Mouse (Mus musculus) hindlimb bud, embryonic 11.5 days (tissue): Measurements from ENCODE around the gene Plgrkt.
"Not testable (repeated sequence)": the region's sequence is repeated elsewhere in the genome, so short reads cannot be mapped to it uniquely, and the experiment has no call there.

Experiments used
- DNase-seq: peaks from one replicate; pipeline ENCODE4 v3.0.0-alpha.2; 2012; ENCODE audit warnings: low read depth, low spot score; ENCODE audit errors: extremely low spot score

The Plgrkt gene

GRCm38 (mm10) chr19:29366969-29367622 lies at the start of gene Plgrkt, which contains the start of gene Cd274:
Plgrkt (minus strand) TSS chr19:29367390.
Cd274 (plus strand) TSS chr19:29367455.
- DNase-seq: no peak

GRCm38 (mm10) chr19:29416393-29416902 lies 49.3 kb upstream of the Plgrkt start:
- DNase-seq: no peak

- DNase-seq: not testable (repeated sequence)
Observed at GRCm38 (mm10) chr19:29414917-29415316, 47.7 kb upstream of the Plgrkt start.

GRCm38 (mm10) chr19:29414513-29414912 lies 47.3 kb upstream of the Plgrkt start:
- no peak for DNase-seq

- no peak for DNase-seq
Observed at GRCm38 (mm10) chr19:29412476-29413420, 45.6 kb upstream of the Plgrkt start.

GRCm38 (mm10) chr19:29410619-29411018 lies 43.4 kb upstream of the Plgrkt start, which contains the start of gene Pdcd1lg2:
Pdcd1lg2 (plus strand) TSS chr19:29410919.
- no peak for DNase-seq

- no peak for DNase-seq
Observed at GRCm38 (mm10) chr19:29406042-29407017, 39.1 kb upstream of the Plgrkt start.

GRCm38 (mm10) chr19:29405388-29405787 lies 38.2 kb upstream of the Plgrkt start:
- DNase-seq: no peak

GRCm38 (mm10) chr19:29403251-29403650 lies 36.1 kb upstream of the Plgrkt start:
- DNase-seq: no peak

GRCm38 (mm10) chr19:29402621-29403020 lies 35.4 kb upstream of the Plgrkt start:
- DNase-seq: no peak

- no peak for DNase-seq
Observed at GRCm38 (mm10) chr19:29400466-29400865, 33.3 kb upstream of the Plgrkt start.

- no peak for DNase-seq
Observed at GRCm38 (mm10) chr19:29399786-29400185, 32.6 kb upstream of the Plgrkt start.

GRCm38 (mm10) chr19:29396353-29396752 lies 29.2 kb upstream of the Plgrkt start:
- no peak for DNase-seq

- DNase-seq: no peak
Observed at GRCm38 (mm10) chr19:29394721-29395120, 27.5 kb upstream of the Plgrkt start.

GRCm38 (mm10) chr19:29393333-29393732 lies 26.1 kb upstream of the Plgrkt start:
- no peak for DNase-seq

GRCm38 (mm10) chr19:29391279-29391678 lies 24.1 kb upstream of the Plgrkt start:
- DNase-seq: no peak

GRCm38 (mm10) chr19:29390483-29390882 lies 23.3 kb upstream of the Plgrkt start:
- DNase-seq: no peak

- DNase-seq: no peak
Observed at GRCm38 (mm10) chr19:29388818-29389217, 21.6 kb upstream of the Plgrkt start.

GRCm38 (mm10) chr19:29385822-29386221 lies 18.6 kb upstream of the Plgrkt start:
- no peak for DNase-seq

- no peak for DNase-seq
Observed at GRCm38 (mm10) chr19:29384994-29385393, 17.8 kb upstream of the Plgrkt start.
